Mouse (Mus musculus) embryo, embryonic 11 days (tissue): ENCODE data around the gene Cdc42se1.

Source experiments
- DNase-seq: peaks from one replicate; pipeline ENCODE4 v3.0.0-alpha.2; 2015

Cdc42se1 gene

DNA sequence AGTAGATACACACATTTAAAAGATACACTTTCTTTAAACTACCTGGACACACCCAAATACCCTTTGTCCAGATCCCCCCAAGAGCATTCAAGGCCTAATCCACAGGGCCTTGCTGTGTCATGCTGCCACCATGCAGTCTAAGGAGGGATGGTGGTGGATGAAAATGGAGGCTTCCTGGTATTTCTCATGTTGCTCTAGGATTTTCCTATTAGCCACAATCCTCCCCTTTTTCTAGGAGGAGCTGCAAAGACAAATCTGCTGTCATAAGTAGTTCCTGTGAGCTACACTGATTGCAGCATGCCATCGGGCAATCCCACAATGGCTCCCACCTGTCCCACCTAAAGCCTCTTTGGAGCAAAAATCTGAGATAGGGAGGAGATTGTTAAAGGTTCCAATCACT lies 1.3 kb upstream of the Cdc42se1 start:
- peak; percentile 30 for DNase-seq

- peak; percentile 57 for DNase-seq
Measured at GRCm38 (mm10) chr3:95228894-95229780, 605 bp downstream of the Cdc42se1 start.

DNA sequence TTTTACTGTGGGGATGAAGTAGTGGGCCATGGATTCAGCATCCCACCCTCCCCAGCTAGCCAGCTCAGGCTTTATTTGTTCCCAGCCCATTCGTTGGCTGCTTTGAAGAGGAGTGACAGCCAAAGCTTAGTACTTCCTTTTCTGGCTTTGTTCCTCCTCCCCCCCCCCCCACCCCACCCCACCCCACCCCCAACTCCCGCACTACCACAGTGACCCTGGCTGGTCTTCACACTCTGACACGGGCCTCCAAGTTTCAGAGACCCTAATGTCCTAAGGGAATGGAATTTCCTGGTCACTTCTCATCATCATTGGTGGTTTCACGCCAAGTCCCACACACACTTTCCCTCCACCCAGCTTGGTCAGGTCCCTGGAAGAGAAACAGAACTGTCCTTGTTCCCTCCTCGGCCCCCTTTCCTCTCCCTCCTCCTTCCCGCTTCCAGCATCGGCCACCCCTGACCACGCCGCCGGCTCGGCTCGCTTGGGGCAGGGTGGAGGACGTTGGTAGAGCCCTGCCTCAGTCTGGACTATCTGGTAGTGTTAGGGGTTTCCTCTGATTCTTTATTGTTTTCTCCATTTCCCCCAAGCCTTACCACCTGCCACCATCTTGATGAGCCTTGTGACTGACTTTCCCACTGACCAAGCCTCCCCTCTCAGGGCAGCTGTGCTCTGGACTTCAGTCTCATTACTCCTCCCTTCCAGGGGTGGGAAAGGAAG lies 1.4 kb downstream of the Cdc42se1 start:
- DNase-seq = peak; percentile 59

DNA sequence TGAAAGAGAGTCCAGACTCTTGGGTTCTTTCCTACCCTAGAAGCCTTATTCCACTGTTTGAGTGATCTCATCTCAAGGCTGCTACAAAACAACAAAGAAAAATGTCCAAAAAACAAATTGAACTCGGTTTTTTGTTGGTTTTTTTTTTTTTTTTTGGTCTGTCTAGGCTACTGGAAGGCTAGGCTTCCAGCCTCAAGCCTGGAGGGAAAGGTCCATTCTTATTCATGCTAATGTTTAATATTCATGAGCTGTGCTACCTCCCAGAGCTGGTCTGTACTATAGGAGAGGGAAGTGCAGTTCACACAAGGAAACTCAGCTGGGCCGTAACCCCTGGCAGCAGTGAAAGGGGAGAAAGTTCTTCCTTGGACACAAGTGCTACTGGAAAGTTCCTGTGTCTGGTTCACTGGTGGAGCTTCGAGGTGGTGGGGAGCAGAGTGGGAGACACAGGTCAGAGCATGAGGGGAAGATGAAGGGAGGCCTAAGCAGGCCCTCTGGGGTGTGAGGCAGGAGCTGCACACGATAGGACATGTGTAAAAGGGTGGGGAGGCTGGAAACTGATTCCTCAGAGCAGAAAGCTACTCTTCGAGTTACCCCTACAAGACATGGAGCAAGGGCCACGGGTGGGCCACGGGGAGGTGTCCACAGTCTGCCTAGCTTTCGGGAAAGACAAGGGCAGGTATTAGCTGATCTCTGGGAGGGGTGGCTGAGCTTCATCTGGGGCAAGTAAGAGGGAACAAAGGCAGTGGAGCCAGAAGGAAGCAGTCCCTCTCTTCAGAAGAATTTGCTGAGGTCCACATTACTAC lies 2.2 kb downstream of the Cdc42se1 start:
- DNase-seq = peak; percentile 52

- DNase-seq = no peak
Measured at GRCm38 (mm10) chr3:95231298-95232221, 3.0 kb downstream of the Cdc42se1 start, which contains the start of gene Mllt11. Gene Mllt11 (minus strand): TSS chr3:95232171.

DNA sequence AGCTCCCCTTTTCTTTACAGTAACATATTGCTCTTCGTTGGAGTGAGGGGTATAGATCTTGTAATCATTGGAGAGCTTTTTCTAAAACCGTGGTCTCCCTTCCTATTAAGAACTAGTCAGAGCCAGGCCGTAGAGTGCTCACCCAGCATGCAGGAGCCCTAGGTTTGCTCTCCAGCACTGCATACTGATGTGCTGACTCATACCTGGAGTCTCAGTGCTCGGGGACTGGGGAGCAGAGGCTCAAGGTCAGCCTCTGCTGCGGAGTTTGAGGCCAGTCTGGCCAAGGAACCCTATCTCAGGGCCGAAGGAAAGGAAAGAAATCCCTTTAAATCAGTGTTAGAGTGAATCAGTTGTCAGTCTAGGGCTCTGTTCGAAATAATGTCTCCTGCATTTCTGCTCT lies 4.2 kb downstream of the Cdc42se1 start:
- DNase-seq = no peak

- DNase-seq = no peak
Measured at GRCm38 (mm10) chr3:95233303-95233980, 4.9 kb downstream of the Cdc42se1 start.

DNA sequence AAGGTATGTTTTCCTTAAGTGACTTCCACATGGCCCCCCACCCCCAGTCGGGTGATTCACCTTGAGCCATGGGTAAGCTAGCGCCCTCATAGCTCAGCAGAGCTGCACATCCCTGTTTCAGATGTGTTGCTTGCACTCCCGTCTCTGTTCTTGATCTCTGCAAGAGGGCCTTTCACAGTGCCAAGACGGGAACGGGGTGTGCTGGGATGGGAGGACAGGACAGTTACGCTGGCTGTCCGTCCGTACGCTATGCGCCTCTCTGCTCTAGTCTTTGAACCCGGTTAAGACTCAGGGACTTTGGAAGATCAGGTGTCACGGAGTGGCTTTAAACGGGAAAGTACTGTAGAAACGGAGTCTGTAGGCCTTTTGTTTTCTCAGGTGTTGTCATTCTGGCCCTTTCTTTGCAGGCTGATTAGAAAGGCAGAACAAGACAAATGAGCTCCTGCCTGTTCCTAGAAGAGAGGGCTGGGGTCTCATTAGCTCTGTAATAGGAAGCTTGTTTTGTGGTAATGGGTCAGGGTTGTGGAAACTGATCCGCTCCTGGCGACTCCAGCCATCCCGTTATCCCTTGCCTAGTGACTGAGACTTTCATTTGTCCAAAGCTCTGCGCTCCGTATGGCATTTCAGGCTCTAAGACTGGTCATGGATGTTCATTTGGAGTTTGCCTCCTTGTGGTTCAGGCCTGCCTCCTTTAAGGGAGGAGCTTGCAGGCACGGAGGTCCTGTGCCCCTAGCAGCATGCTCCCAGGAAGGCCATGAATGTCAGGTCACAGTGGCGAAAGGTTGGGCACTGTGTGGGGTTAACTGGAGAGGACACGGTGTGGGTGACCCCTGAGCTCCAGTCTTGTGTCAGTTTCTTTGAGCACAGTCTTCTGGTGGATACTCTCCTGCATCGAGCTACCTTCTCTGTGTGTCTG lies 7.1 kb downstream of the Cdc42se1 start:
- no peak for DNase-seq

DNA sequence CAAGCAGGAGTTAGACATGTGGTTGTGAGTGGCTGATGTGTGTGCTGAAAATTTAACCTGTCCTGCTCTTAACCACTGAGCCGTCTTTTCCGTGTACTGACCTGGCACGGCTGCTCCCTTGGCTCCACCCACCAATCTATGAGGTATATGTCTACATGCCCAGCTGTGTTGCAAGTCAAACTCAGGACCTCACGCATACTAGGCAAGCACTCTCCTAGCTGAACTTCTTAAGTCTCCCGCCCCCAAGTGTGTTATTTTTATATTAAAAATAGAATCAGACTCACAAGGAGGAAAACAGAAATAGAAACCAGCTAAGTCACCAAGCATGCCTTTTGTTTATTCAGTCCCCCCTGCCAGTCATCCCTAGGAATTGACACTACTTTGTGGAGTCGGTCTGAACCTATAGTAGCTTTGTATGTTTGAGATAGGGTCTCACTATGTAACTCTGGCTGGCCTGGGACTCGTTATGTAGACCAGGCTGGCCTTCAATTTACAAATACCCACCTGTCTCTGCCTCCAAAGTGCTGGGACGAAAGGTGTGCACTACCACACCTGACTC lies 9.1 kb downstream of the Cdc42se1 start:
- no peak for DNase-seq

DNA sequence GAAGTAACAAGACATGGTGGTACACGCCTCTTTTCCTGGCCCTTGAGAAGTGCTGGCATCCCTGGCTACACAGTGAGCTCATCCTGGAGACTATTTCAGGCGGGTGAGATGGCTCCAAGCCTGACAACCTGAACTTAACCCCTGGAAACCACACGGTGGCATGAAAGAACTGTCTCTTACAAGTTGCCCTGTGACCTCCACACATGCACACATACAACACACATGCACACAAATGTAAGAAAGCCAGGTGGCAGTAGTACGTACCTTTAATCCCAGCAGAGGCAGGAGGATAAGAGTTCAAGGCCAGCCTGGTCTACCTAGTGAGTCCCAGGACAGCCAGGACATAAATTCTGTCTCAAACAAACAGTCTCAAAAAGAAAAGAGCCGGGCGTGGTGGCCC lies 10.5 kb downstream of the Cdc42se1 start:
- DNase-seq = no peak

DNA sequence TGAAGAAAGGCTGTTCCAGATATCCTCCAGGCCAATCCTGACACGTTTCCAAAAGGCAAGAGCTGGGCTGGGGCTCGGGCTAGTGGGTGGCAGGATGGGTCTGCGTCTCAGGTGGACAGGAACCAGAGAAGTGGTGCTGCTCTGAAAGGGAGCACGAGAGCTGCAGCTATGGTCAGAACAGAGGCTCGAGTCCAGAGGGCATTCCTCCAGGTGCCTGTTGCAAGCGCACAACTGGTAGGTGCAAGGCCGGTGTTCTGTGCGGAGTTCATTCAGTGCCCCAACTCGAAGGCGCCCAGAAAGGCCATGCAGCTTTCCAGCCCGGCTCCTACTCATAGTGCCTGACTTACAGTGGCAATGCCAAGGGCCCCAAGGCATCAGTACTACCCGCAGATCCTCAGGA lies 11.4 kb downstream of the Cdc42se1 start:
- no peak for DNase-seq

- DNase-seq = peak; percentile 35
Measured at GRCm38 (mm10) chr3:95240900-95241299, 12.4 kb downstream of the Cdc42se1 start.

- DNase-seq = no peak
Measured at GRCm38 (mm10) chr3:95241498-95241897, 13.0 kb downstream of the Cdc42se1 start, which contains the start of gene Gm128. Gene Gm128 (minus strand): TSS chr3:95241598.

DNA sequence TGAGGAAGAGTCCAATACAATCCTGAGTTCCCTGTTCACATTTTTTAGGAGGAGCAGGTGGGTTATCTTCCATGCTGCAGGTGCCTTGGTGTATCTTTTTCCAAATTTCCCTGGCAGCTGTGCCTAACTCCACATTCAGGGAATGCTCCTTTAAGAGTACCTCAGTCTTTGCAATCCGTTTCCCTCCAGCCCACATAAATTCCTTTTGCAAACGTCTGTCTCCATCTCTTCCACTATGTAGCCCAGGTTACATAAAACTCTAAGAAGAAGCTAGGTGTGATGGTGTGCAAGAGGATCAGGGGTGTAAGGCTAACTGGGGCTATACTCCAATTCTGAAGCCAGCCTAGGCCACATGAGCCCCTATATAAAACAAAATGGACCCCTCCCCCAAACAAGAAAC lies 14.6 kb downstream of the Cdc42se1 start:
- DNase-seq = no peak

DNA sequence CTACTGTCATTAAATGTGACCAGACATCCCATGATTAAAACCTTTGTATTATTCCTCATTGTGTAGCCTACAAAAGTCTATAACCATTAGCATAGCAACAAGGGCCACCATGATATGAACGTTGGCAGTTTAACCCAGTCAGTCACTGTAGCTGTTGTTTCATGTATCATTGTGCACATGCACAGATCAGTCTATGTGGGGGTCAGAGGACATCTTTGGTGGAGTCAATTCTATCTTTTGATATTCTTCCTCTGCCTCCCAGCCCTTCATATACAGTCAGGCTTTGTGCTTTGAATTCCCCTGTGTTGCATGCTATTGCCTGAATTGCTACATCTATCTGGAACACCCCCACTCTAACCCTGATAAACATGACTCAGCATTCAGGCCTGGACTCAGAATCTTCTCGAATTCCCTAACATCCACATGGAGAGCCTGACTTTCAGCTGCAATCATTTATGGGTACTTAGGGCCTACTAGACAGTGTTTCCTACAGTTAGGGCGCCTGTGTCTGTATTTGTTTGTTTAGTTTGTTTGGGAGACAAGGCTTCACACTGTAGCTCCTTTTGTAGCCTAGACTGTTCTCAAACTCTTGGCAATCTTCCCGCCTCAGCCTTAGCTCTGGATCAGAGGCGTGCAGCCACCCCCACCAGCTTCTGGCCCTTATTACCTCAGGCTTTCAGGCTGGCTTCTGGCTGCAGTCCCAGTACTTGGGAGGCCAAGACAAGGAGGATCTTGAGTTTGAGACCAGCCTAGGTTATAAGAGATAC lies 18.1 kb downstream of the Cdc42se1 start:
- no peak for DNase-seq

DNA sequence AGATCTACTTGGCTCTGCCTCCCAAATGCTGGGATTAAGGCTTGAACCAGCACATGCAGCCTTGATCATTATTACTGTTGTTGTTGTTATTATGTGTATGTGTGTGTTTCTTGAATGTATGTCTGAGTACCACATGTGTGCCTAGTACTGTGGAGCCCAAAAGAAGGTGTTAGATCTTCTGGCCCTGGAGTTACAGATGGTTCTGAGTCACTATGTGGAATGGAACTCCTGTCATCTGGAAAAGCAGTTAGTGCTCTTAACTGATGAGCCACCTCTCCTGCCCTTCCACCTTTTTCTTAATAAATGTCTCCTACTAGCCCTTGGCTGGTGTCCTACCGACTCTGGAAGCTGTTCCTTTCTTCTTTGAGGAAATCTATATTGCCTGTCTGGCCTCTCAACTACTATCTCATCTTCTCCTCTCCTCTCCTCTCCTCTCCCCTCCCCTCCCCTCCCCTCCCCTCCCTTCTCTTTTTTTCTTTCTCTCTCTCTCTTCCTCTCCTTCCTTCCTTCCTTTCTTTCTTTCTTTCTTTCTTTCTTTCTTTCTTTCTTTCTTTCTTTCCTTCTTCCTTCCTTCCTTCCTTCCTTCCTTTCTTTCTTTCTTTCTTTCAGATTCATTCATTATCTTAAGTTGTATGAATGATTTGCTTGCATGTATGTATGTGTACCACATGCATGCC lies 19.3 kb downstream of the Cdc42se1 start:
- DNase-seq = no peak

DNA sequence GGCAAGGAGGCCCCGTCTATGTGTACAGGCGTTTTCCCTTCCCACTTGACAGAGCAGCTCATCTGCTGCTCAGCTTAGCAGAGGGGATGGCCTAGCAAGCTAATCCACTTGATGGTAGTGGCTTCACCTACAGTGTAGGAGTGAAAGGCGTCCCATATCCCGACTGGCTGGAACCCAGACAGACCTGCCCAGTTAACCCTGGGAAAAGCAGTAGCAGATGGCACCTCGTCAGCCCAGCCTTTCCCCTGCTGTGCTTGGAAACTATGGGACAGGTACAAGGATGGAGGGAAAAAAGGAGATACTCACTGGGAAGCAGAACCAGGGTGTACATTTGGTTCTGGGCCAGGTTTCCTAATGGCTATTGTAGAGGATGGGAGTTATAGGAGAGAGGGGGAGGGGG lies 21.8 kb downstream of the Cdc42se1 start:
- no peak for DNase-seq

DNA sequence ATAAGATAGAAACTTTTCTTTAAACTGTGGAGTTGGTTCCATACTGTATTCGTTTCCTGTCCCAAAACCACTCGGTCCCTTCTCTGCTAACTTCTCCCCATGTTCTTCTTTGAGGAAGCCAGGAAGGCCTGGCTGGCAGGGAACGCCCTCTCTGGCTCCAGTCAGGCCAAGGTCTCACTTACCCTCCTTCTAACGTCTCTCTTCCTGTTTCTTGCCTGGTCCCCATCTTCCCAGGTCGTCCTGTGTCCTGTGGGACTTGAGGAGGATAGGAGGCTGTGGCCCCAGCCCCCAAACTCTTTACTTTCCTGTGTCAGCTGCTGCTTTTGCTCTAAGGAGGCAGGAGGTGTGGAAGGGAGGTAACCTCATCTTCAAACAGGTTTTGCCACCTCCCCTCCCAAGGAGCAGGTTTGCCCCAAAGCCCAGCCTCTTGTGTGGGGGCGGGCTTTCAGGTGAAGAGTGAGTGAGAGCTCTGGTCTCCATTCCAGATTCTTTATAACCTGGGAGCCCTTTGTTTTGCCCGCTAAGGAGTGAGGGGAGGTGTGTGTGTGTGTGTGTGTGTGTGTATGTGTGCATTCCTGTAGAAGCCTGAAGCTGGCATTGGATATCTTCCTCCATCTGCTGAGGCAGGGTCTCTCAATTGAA lies 22.4 kb downstream of the Cdc42se1 start, which contains the start of gene Bnipl:
Bnipl (minus strand) TSS at position 411 of the 642 bp plus-strand sequence.
- no peak for DNase-seq
